Mouse (Mus musculus) MEL (cell line): ENCODE results near the gene Thap4. TPM values are rescaled to one million over a fixed set of nuclear protein-coding genes. Genes with fewer than 3 reads are reported as not detected.

Experiments used
- DNase-seq: peaks from one replicate; pipeline ENCODE4 v3.0.0; 2011; ENCODE audit warnings: low read depth, low spot score
- H3K27ac ChIP-seq: 2 replicates; pipeline ENCODE4 v1.5.1; 2012; ENCODE audit warnings: low read depth, mild to moderate bottlenecking, control low read depth, low read length, moderate library complexity; ENCODE audit not compliant: control insufficient read depth
- H3K27me3 ChIP-seq, 2 experiments: fragments of 150-350 bp in 1 of 2; sonication (generic) in 1 of 2; 2 replicates each; pipeline ENCODE4 v1.6.1; 2012; ENCODE audit warnings: low read length in 2 of 2, mild to moderate bottlenecking in 2 of 2, improper control_type of control experiment in 1 of 2, moderate library complexity in 1 of 2; ENCODE audit not compliant: insufficient read depth in 2 of 2, control insufficient read depth in 1 of 2
- H3K36me3 ChIP-seq, 2 experiments: 2 replicates each; pipeline ENCODE4 v1.6.1; 2012 to 2014; ENCODE audit warnings: low read length in 2 of 2, improper control_type of control experiment in 1 of 2, inconsistent platforms in 1 of 2, mild to moderate bottlenecking in 1 of 2; ENCODE audit not compliant: insufficient read depth in 2 of 2, control insufficient read depth in 1 of 2
- H3K4me1 ChIP-seq, 2 experiments: fragments of 150-350 bp in 1 of 2; sonication (generic) in 1 of 2; 2 replicates each; pipeline ENCODE4 v1.6.1; 2012; ENCODE audit warnings: low read length in 2 of 2, improper control_type of control experiment in 1 of 2, mild to moderate bottlenecking in 1 of 2; ENCODE audit not compliant: insufficient read depth in 2 of 2, control insufficient read depth in 1 of 2
- H3K4me3 ChIP-seq, 2 experiments: fragments of 150-350 bp in 1 of 2; sonication (generic) in 1 of 2; 2 replicates each; pipeline ENCODE4 v1.5.1; 2012; ENCODE audit warnings: low read depth in 2 of 2, low read length in 2 of 2, mild to moderate bottlenecking in 2 of 2, moderate library complexity in 2 of 2, control low read depth in 1 of 2, improper control_type of control experiment in 1 of 2; ENCODE audit not compliant: control insufficient read depth in 1 of 2, insufficient read depth in 1 of 2
- H3K79me2 ChIP-seq: 2 replicates; pipeline ENCODE4 v1.6.1; 2012; ENCODE audit warnings: mild to moderate bottlenecking, low read length, moderate library complexity; ENCODE audit not compliant: control insufficient read depth, poor library complexity, insufficient read depth
- H3K9ac ChIP-seq: 2 replicates; pipeline ENCODE4 v1.6.1; 2012; ENCODE audit warnings: low read depth, mild to moderate bottlenecking, control low read depth, low read length, moderate library complexity; ENCODE audit not compliant: control insufficient read depth, poor library complexity, severe bottlenecking
- H3K9me3 ChIP-seq: fragments of 150-350 bp; sonication (generic); replicated peaks from 2 replicates; pipeline ENCODE4 v1.6.1; 2012; ENCODE audit warnings: mild to moderate bottlenecking, low read length, improper control_type of control experiment, moderate library complexity; ENCODE audit not compliant: insufficient read depth
- BHLHE40 ChIP-seq: IDR thresholded peaks from 2 replicates; pipeline ENCODE4 v1.6.1; 2012; ENCODE audit warnings: low read depth, mild to moderate bottlenecking, inconsistent platforms, low read length, improper control_type of control experiment, borderline replicate concordance
- E2F4 ChIP-seq: IDR thresholded peaks from 2 replicates; pipeline ENCODE4 v1.6.1; 2011; ENCODE audit warnings: low read depth, low read length, improper control_type of control experiment, borderline replicate concordance
- ELF1 ChIP-seq: IDR thresholded peaks from 2 replicates; pipeline ENCODE4 v1.6.1; 2014; ENCODE audit warnings: low read depth, mild to moderate bottlenecking, inconsistent platforms, low read length, improper control_type of control experiment, moderate library complexity
- ETS1 ChIP-seq: IDR thresholded peaks from 2 replicates; pipeline ENCODE4 v1.6.1; 2012; ENCODE audit warnings: low read depth, mild to moderate bottlenecking, inconsistent platforms, low read length, improper control_type of control experiment, moderate library complexity
- GATA1 ChIP-seq: IDR thresholded peaks from 2 replicates; pipeline ENCODE4 v1.6.1; 2011; ENCODE audit warnings: low read depth, low read length, improper control_type of control experiment
- HCFC1 ChIP-seq: IDR thresholded peaks from 2 replicates; pipeline ENCODE4 v1.6.1; 2012; ENCODE audit warnings: low read depth, mild to moderate bottlenecking, inconsistent platforms, low read length, improper control_type of control experiment, moderate library complexity
- MAFK ChIP-seq: IDR thresholded peaks from 2 replicates; pipeline ENCODE4 v1.6.1; 2011; ENCODE audit warnings: low read depth, mild to moderate bottlenecking, low read length, improper control_type of control experiment, borderline replicate concordance
- MAX ChIP-seq: IDR thresholded peaks from 2 replicates; pipeline ENCODE4 v1.6.1; 2011; ENCODE audit warnings: low read length, improper control_type of control experiment
- MAZ ChIP-seq: IDR thresholded peaks from 2 replicates; pipeline ENCODE4 v1.6.1; 2012; ENCODE audit warnings: low read depth, mild to moderate bottlenecking, inconsistent platforms, low read length, improper control_type of control experiment
- MEF2A ChIP-seq: IDR thresholded peaks from 2 replicates; pipeline ENCODE4 v1.6.1; 2014; ENCODE audit warnings: low read depth, mild to moderate bottlenecking, inconsistent platforms, low read length, improper control_type of control experiment; ENCODE audit not compliant: poor library complexity, insufficient replicate concordance, severe bottlenecking; ENCODE audit errors: extremely low read depth
- MYC ChIP-seq: IDR thresholded peaks from 2 replicates; pipeline ENCODE4 v1.6.1; 2011; ENCODE audit warnings: low read depth, mild to moderate bottlenecking, low read length, improper control_type of control experiment, moderate library complexity
- NELFE ChIP-seq: IDR thresholded peaks from 2 replicates; pipeline ENCODE4 v1.6.1; 2011; ENCODE audit warnings: low read depth, low read length, improper control_type of control experiment
- NRF1 ChIP-seq: IDR thresholded peaks from 2 replicates; pipeline ENCODE4 v1.6.1; 2014; ENCODE audit warnings: low read depth, mild to moderate bottlenecking, inconsistent platforms, low read length, improper control_type of control experiment, moderate library complexity; ENCODE audit not compliant: poor library complexity, insufficient read depth, severe bottlenecking
- POLR2A ChIP-seq, 2 experiments: IDR thresholded peaks; 2 replicates each; pipeline ENCODE4 v1.6.1; 2011 to 2012; ENCODE audit warnings: low read length in 2 of 2, mild to moderate bottlenecking in 2 of 2, control low read depth in 1 of 2, improper control_type of control experiment in 1 of 2, low read depth in 1 of 2, moderate library complexity in 1 of 2; ENCODE audit not compliant: control insufficient read depth in 1 of 2, insufficient read depth in 1 of 2, poor library complexity in 1 of 2
- POLR2AphosphoS2 ChIP-seq: IDR thresholded peaks from 2 replicates; pipeline ENCODE4 v1.6.1; 2011; ENCODE audit warnings: low read length, improper control_type of control experiment
- RCOR1 ChIP-seq: IDR thresholded peaks from 2 replicates; pipeline ENCODE4 v1.6.1; 2012; ENCODE audit warnings: low read depth, mild to moderate bottlenecking, inconsistent platforms, low read length, improper control_type of control experiment
- SIN3A ChIP-seq: IDR thresholded peaks from 2 replicates; pipeline ENCODE4 v1.6.1; 2012; ENCODE audit warnings: low read length, improper control_type of control experiment, inconsistent platforms
- TAL1 ChIP-seq: IDR thresholded peaks from 2 replicates; pipeline ENCODE4 v1.6.1; 2012; ENCODE audit warnings: mild to moderate bottlenecking, inconsistent platforms, low read length, moderate library complexity, mixed read lengths
- TBP ChIP-seq: IDR thresholded peaks from 2 replicates; pipeline ENCODE4 v1.8.0; 2011; ENCODE audit warnings: low read depth, low read length, improper control_type of control experiment
- UBTF ChIP-seq: IDR thresholded peaks from 2 replicates; pipeline ENCODE4 v1.6.1; 2012; ENCODE audit warnings: low read depth, mild to moderate bottlenecking, inconsistent platforms, low read length, improper control_type of control experiment, moderate library complexity, borderline replicate concordance; ENCODE audit not compliant: insufficient read depth
- USF1 ChIP-seq: IDR thresholded peaks from 2 replicates; pipeline ENCODE4 v1.6.1; 2014; ENCODE audit warnings: low read depth, mild to moderate bottlenecking, inconsistent platforms, low read length, improper control_type of control experiment, moderate library complexity
- USF2 ChIP-seq, 2 experiments: IDR thresholded peaks; 2 replicates each; pipeline ENCODE4 v1.6.1; 2011 to 2012; ENCODE audit warnings: improper control_type of control experiment in 2 of 2, low read length in 2 of 2, borderline replicate concordance in 1 of 2, inconsistent platforms in 1 of 2, low read depth in 1 of 2, mild to moderate bottlenecking in 1 of 2; ENCODE audit not compliant: insufficient read depth in 1 of 2
- ZNF384 ChIP-seq: IDR thresholded peaks from 2 replicates; pipeline ENCODE4 v1.6.1; 2012; ENCODE audit warnings: low read depth, mild to moderate bottlenecking, inconsistent platforms, low read length, improper control_type of control experiment
- polyA plus RNA-seq, 2 experiments: library from polyadenylated mRNA; stranded (reverse) in 1 of 2; unstranded in 1 of 2; fragments of >175 nt in 1 of 2; fragments of >200 nt in 1 of 2; gene quantifications; 2 replicates each; pipeline versions ENCODE4 v1.2.1 to v1.2.4; 2012; ENCODE audit warnings: low replicate concordance in 2 of 2, low read depth in 1 of 2; ENCODE audit not compliant: insufficient read length in 2 of 2, insufficient read depth in 1 of 2, missing spikeins in 1 of 2
- total RNA-seq: library from RNA; depleted of rRNA; stranded (reverse); fragments of 300-350 nt; gene quantifications from 2 replicates; pipeline ENCODE4 v1.2.3, GENCODE M21; 2012

The Thap4 gene
- total and polyA plus RNA-seq, 3 experiments: 81.8 to 117 TPM; not detected in 1

DNA sequence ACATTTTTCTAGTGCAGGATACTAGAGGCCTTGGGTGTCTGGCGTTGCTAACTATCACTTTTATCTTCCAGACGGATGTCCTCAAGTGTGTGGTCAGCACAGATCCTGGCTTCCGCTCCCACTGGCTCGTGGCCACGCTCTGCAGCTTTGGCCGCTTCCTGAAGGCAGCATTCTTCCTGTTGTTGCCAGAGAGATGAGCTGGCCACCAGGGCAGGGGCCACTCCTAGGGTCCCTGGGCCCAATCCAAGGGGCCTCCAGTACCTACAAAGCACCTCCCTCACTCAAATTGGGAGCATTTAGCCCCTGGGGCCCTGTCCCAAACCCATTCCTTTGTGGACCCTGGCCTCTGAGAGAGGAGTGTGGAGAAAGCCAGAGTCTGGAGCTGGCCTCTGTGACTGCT lies 59.7 kb downstream of the Thap4 start:
- Histone ChIP-seq H3K4me3 (no peak overlapping the region), H3K27ac (no peak overlapping the region), H3K9ac (no peak overlapping the region), H3K79me2 (no peaks in the 10 kb centered on the region), H3K4me1 (peaks cover 0 to 5% of the 10 kb centered on the region in 2 experiments; a peak in 1 of 4 replicates), H3K27me3 (no peaks in the 10 kb centered on the region), H3K9me3 (no peaks in the 10 kb centered on the region), H3K36me3 (no peaks in the 10 kb centered on the region)
- DNase-seq: no peak
- TF ChIP-seq MAFK: no peak
- TF ChIP-seq SIN3A: no peak
- no peak for TF ChIP-seq NRF1
- no peak for TF ChIP-seq GATA1
- TF ChIP-seq ELF1: no peak
- TF ChIP-seq ZNF384: no peak
- TF ChIP-seq USF1: no peak
- no peak for TF ChIP-seq POLR2AphosphoS2
- TF ChIP-seq NELFE: no peak
- no peak for TF ChIP-seq MAX
- no peak for TF ChIP-seq USF2 (IDR thresholded peaks at IDR 0.05; ENCODE audit: borderline replicate concordance in 1 of 2, insufficient read depth in 1 of 2, low read depth in 1 of 2, low read length in 2 of 2)
- no peak for TF ChIP-seq UBTF

DNA sequence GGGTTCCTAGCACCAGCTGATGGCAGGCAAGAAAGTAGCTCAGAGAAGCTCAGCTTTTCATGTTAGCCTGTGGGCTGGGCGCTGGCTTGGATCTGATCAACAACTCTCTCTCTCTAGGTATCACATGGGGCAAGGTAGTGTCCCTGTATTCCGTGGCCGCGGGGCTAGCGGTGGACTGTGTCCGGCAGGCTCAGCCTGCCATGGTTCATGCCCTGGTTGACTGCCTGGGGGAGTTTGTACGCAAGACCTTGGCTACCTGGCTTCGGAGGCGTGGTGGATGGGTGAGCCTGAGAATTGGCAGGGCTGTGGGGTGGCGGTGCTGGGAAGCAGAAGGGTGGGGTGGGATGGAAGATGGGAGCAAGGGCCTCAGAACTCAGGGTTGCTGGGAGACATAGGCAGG lies 60.7 kb downstream of the Thap4 start:
- no peak for DNase-seq
- H3K36me3 ChIP-seq: no peaks in the 10 kb centered on the region
- no peaks in the 10 kb centered on the region for H3K9me3 ChIP-seq
- no peak overlapping the region for H3K4me3 ChIP-seq
- TF ChIP-seq TBP (no peak), MAFK (no peak), HCFC1 (no peak), E2F4 (no peak), MYC (no peak), TAL1 (no peak), RCOR1 (no peak), POLR2A (IDR thresholded peaks at IDR 0.05; ENCODE audit: control insufficient read depth in 1 of 2, insufficient read depth in 1 of 2, low read depth in 1 of 2, low read length in 2 of 2, poor library complexity in 1 of 2) (no peak), MAZ (no peak), ELF1 (no peak), ETS1 (no peak), USF2 (IDR thresholded peaks at IDR 0.05; ENCODE audit: borderline replicate concordance in 1 of 2, insufficient read depth in 1 of 2, low read depth in 1 of 2, low read length in 2 of 2) (no peak), BHLHE40 (no peak), GATA1 (no peak), MEF2A (no peak)
- peaks cover 0 to 7% of the 10 kb centered on the region in 2 experiments; a peak in 2 of 4 replicates for H3K4me1 ChIP-seq
- H3K79me2 ChIP-seq: no peaks in the 10 kb centered on the region
- no peaks in the 10 kb centered on the region for H3K27me3 ChIP-seq
- H3K9ac ChIP-seq: no peak overlapping the region
- H3K27ac ChIP-seq: no peak overlapping the region
